Mouse (Mus musculus) testis, adult 2 months (tissue): ENCODE measurements around the gene Nck2.

ENCODE experiments used
- CTCF ChIP-seq: fragments of 200-500 bp; IDR thresholded peaks from 2 replicates; pipeline ENCODE4 v1.5.1; 2012; ENCODE audit warnings: low read depth, mild to moderate bottlenecking, inconsistent platforms, low read length, moderate library complexity; ENCODE audit not compliant: control insufficient read depth, insufficient read depth, insufficient replicate concordance
- POLR2A ChIP-seq: fragments of 200-500 bp; IDR thresholded peaks from 2 replicates; pipeline ENCODE4 v1.6.1; 2012; ENCODE audit warnings: low read depth, mild to moderate bottlenecking, inconsistent platforms, low read length, moderate library complexity; ENCODE audit not compliant: control insufficient read depth

DNA sequence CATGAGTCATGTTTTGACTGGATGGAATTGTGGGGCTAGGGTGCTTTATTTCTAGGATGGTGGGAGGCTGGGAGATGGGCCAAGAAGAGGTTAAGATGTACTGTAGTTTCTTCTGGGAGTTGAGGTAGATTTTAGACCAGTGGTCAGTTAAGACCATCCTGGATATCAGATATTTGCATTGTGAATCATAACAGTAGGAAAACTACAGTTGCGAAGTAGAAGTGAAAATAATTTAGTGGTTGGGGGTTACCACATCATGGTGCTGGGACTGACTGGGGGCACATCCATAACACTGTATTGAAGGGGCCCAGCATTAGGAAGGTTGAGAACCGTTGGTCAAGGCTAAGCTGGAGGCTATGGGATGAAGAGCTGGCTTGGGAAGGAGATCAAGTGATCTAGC lies 1.8 kb upstream of the Nck2 start:
- TF ChIP-seq POLR2A (no peak), CTCF (no peak)
